Mouse (Mus musculus) skeletal muscle tissue, adult 2 months (tissue): ENCODE data around the gene Stpg4.
A peak's percentile ranks its signal among the peaks of the same experiment; 100 is the strongest.

ENCODE experiments used
- DNase-seq: peaks from one replicate; pipeline ENCODE4 v3.0.0-alpha.2; 2012; ENCODE audit warnings: low read depth, low spot score

Gene Stpg4

GRCm38 (mm10) chr17:87446767-87447611 is 19.4 kb upstream of the Stpg4 start, which contains the start of gene Calm2:
Calm2 (minus strand) TSS chr17:87446935.
- peak; percentile 98 for DNase-seq

GRCm38 (mm10) chr17:87445917-87446766 is 18.6 kb upstream of the Stpg4 start:
- DNase-seq: peak; percentile 55

GRCm38 (mm10) chr17:87445337-87445916 is 17.9 kb upstream of the Stpg4 start:
- DNase-seq: no peak

GRCm38 (mm10) chr17:87444763-87445162 is 17.2 kb upstream of the Stpg4 start:
- no peak for DNase-seq

- no peak for DNase-seq
Measured at GRCm38 (mm10) chr17:87441537-87441936, 14.0 kb upstream of the Stpg4 start.

- DNase-seq: no peak
Measured at GRCm38 (mm10) chr17:87439441-87439840, 11.9 kb upstream of the Stpg4 start.

GRCm38 (mm10) chr17:87433929-87434328 is 6.4 kb upstream of the Stpg4 start:
- DNase-seq: no peak

GRCm38 (mm10) chr17:87432743-87433142 is 5.2 kb upstream of the Stpg4 start:
- no peak for DNase-seq

- DNase-seq: no peak
Measured at GRCm38 (mm10) chr17:87432314-87432713, 4.8 kb upstream of the Stpg4 start.

- no peak for DNase-seq
Measured at GRCm38 (mm10) chr17:87429431-87429830, 1.9 kb upstream of the Stpg4 start.

GRCm38 (mm10) chr17:87418082-87418481 is 9.5 kb downstream of the Stpg4 start:
- DNase-seq: no peak

- DNase-seq: no peak
Measured at GRCm38 (mm10) chr17:87406646-87407045, 20.9 kb downstream of the Stpg4 start.

- peak; percentile 51 for DNase-seq
Measured at GRCm38 (mm10) chr17:87405576-87405975, 22.0 kb downstream of the Stpg4 start.

GRCm38 (mm10) chr17:87403462-87403861 is 24.1 kb downstream of the Stpg4 start:
- no peak for DNase-seq

- DNase-seq: no peak
Measured at GRCm38 (mm10) chr17:87402444-87402843, 25.1 kb downstream of the Stpg4 start.

GRCm38 (mm10) chr17:87397088-87397487 is 30.5 kb downstream of the Stpg4 start:
- DNase-seq: no peak

- peak; percentile 64 for DNase-seq
Measured at GRCm38 (mm10) chr17:87391242-87391641, 36.3 kb downstream of the Stpg4 start.

- DNase-seq: peak; percentile 59
Measured at GRCm38 (mm10) chr17:87387068-87387467, 40.5 kb downstream of the Stpg4 start.

- DNase-seq: no peak
Measured at GRCm38 (mm10) chr17:87385835-87386234, 41.7 kb downstream of the Stpg4 start.

GRCm38 (mm10) chr17:87380681-87381080 is 46.9 kb downstream of the Stpg4 start:
- DNase-seq: no peak

GRCm38 (mm10) chr17:87379821-87380220 is 47.7 kb downstream of the Stpg4 start:
- no peak for DNase-seq

GRCm38 (mm10) chr17:87379160-87379624 is 48.3 kb downstream of the Stpg4 start:
- DNase-seq: no peak
